ENCODE assay signal across 10 mouse cellular contexts in the genomic region with DNA sequence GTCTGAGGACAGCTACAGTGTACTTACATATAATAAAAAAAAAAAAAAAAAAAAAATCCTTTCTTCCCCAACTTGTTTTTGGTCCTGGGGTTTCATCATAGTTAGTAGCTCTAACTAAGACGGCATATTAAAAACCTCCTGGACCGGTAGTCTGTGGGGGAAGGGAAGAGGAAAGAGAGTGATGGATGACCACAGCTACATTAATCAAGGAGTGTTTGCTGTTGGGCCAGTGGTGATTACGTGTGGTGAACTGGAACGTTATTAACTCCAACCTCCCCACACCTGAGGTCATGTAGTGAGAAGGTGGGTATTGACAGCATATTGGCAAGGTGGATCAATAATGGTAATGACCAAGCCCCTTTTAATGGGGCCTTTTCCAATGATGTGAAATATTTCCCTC. TPM values are rescaled to one million over a fixed set of nuclear protein-coding genes. Genes with fewer than 3 reads are reported as not detected.
DNase-seq lines count a peak whose midpoint lies in the region; ATAC-seq lines count a peak whose summit lies in the region.
"Had no signal": no experiment of that assay in that cellular context is flagged by ENCODE, and none has a peak within 500 bp of the region (broad histone marks: within the 10 kb centered on the region; RNA-seq: fewer than 3 reads in every experiment).

No protein-coding gene starts in this region.

- H3K27me3 ChIP-seq in heart, embryonic 16.5 days (ENCODE audit: control insufficient read depth, insufficient read depth, low read length): no peaks in the 10 kb centered on the region
- peaks cover 25% of the 10 kb centered on the region; the same call in 1 of the 2 replicates for H3K27me3 ChIP-seq in midbrain, embryonic 10.5 days (ENCODE audit: low read depth, poor library complexity, severe bottlenecking)
- no peaks in the 10 kb centered on the region for H3K27me3 ChIP-seq in midbrain, embryonic 15.5 days (replicated peaks)
- no peaks in the 10 kb centered on the region for H3K27me3 ChIP-seq in hindbrain, embryonic 13.5 days
- H3K27me3 ChIP-seq in liver, embryonic 16.5 days (ENCODE audit: control insufficient read depth, insufficient read depth, low read depth, low read length): no peaks in the 10 kb centered on the region
- H3K27me3 ChIP-seq: hindbrain, embryonic 15.5 days; neural tube, embryonic 12.5 days had no signal

- no peak overlapping the region for H3K4me2 ChIP-seq in heart, embryonic 16.5 days (ENCODE audit: low read depth, low read length)
- no peak overlapping the region for H3K4me2 ChIP-seq in midbrain, embryonic 15.5 days
- H3K4me2 ChIP-seq in hindbrain, embryonic 13.5 days: no peak overlapping the region
- no peak overlapping the region for H3K4me2 ChIP-seq in liver, embryonic 16.5 days (ENCODE audit: low read depth, low read length)
- H3K4me2 ChIP-seq: hindbrain, embryonic 15.5 days; neural tube, embryonic 12.5 days had no signal

- H3K9me3 ChIP-seq in heart, embryonic 16.5 days (replicated peaks; ENCODE audit: control insufficient read depth, low read length): no peaks in the 10 kb centered on the region
- no peaks in the 10 kb centered on the region for H3K9me3 ChIP-seq in midbrain, embryonic 10.5 days (replicated peaks)
- H3K9me3 ChIP-seq in midbrain, embryonic 15.5 days: no peaks in the 10 kb centered on the region
- no peaks in the 10 kb centered on the region for H3K9me3 ChIP-seq in hindbrain, embryonic 13.5 days
- H3K9me3 ChIP-seq in liver, embryonic 16.5 days (replicated peaks; ENCODE audit: control insufficient read depth, low read length): no peaks in the 10 kb centered on the region
- H3K9me3 ChIP-seq: hindbrain, embryonic 15.5 days; neural tube, embryonic 12.5 days had no signal

- H3K27ac ChIP-seq in heart, embryonic 16.5 days (ENCODE audit: low read length): peak overlapping the region; percentile 95
- H3K27ac ChIP-seq in midbrain, embryonic 10.5 days (replicated peaks): peak overlapping the region; percentile 96
- no peak overlapping the region for H3K27ac ChIP-seq in midbrain, embryonic 15.5 days
- peak overlapping the region; percentile 55; the same call in 1 of the 2 replicates for H3K27ac ChIP-seq in hindbrain, embryonic 13.5 days
- 0 out of 2 replicates have a peak overlapping the region, but pooled peaks have one; percentile 0 for H3K27ac ChIP-seq in liver, embryonic 16.5 days (ENCODE audit: low read length)
- H3K27ac ChIP-seq: hindbrain, embryonic 15.5 days; neural tube, embryonic 12.5 days had no signal

- WGBS in heart, embryonic 16.5 days: 64% methylated on average over 4 of the region's 4 CpGs
- WGBS in midbrain, embryonic 10.5 days: 81% methylated on average over 4 of the region's 4 CpGs
- 82% methylated on average over 4 of the region's 4 CpGs for WGBS in midbrain, embryonic 15.5 days
- WGBS in hindbrain, embryonic 13.5 days: 44% methylated on average over 4 of the region's 4 CpGs
- WGBS in liver, embryonic 16.5 days (ENCODE audit: insufficient replicate concordance): 58% methylated on average over 4 of the region's 4 CpGs

- peaks cover 38% of the 10 kb centered on the region for H3K4me1 ChIP-seq in heart, embryonic 16.5 days (ENCODE audit: control insufficient read depth, insufficient read depth, low read length)
- H3K4me1 ChIP-seq in midbrain, embryonic 10.5 days: peaks cover 48% of the 10 kb centered on the region
- peaks cover 32% of the 10 kb centered on the region for H3K4me1 ChIP-seq in midbrain, embryonic 15.5 days
- H3K4me1 ChIP-seq in hindbrain, embryonic 13.5 days (replicated peaks): peaks cover 43% of the 10 kb centered on the region
- peaks cover 51% of the 10 kb centered on the region for H3K4me1 ChIP-seq in liver, embryonic 16.5 days (ENCODE audit: control insufficient read depth, low read depth, low read length)

- intact Hi-C loops in heart, postnatal 14 days (cut with DNase I): no loop called here

- H3K9ac ChIP-seq in heart, embryonic 16.5 days (ENCODE audit: low read length): peak overlapping the region; percentile 38; the same call in 1 of the 2 replicates
- no peak overlapping the region for H3K9ac ChIP-seq in midbrain, embryonic 15.5 days
- no peak overlapping the region for H3K9ac ChIP-seq in hindbrain, embryonic 13.5 days
- no peak overlapping the region for H3K9ac ChIP-seq in liver, embryonic 16.5 days (ENCODE audit: low read depth, low read length)
- H3K9ac ChIP-seq: hindbrain, embryonic 15.5 days; neural tube, embryonic 12.5 days had no signal

- no peaks in the 10 kb centered on the region for H3K36me3 ChIP-seq in heart, embryonic 16.5 days (ENCODE audit: control insufficient read depth, insufficient read depth)
- H3K36me3 ChIP-seq in midbrain, embryonic 10.5 days: no peaks in the 10 kb centered on the region
- no peaks in the 10 kb centered on the region for H3K36me3 ChIP-seq in midbrain, embryonic 15.5 days (replicated peaks)
- no peaks in the 10 kb centered on the region for H3K36me3 ChIP-seq in hindbrain, embryonic 13.5 days
- no peaks in the 10 kb centered on the region for H3K36me3 ChIP-seq in liver, embryonic 16.5 days (ENCODE audit: control insufficient read depth, insufficient read depth)
- H3K36me3 ChIP-seq: hindbrain, embryonic 15.5 days; neural tube, embryonic 12.5 days had no signal

- no peak for ATAC-seq in heart, embryonic 16.5 days (replicated peaks; ENCODE audit: extremely low read depth, insufficient read depth, low FRiP score)
- no peak for ATAC-seq in midbrain, embryonic 15.5 days (replicated peaks)
- ATAC-seq in hindbrain, embryonic 13.5 days (ENCODE audit: low FRiP score): no peak
- no peak for ATAC-seq in liver, embryonic 16.5 days (ENCODE audit: low read depth)
- ATAC-seq in erythroid progenitor cell, adult 5-6 weeks (replicated peaks; ENCODE audit: low FRiP score, poor library complexity, severe bottlenecking): no peak

- no peak overlapping the region for H3K4me3 ChIP-seq in heart, embryonic 16.5 days (ENCODE audit: low read length)
- no peak overlapping the region for H3K4me3 ChIP-seq in midbrain, embryonic 10.5 days
- H3K4me3 ChIP-seq in midbrain, embryonic 15.5 days: no peak overlapping the region
- no peak overlapping the region for H3K4me3 ChIP-seq in hindbrain, embryonic 13.5 days
- H3K4me3 ChIP-seq in liver, embryonic 16.5 days (ENCODE audit: low read depth, low read length): no peak overlapping the region
- H3K4me3 ChIP-seq: hindbrain, embryonic 15.5 days; neural tube, embryonic 12.5 days had no signal

- no peak for DNase-seq in heart, postnatal 14 days
- DNase-seq in midbrain, embryonic 10.5 days (ENCODE audit: low spot score): no peak
- DNase-seq: lung, postnatal 4 days had no signal

RNA-seq across cellular contexts. Expression of gene Sema4b, which starts 2.1 kb away (rescaled TPM):
- polyA plus RNA-seq in heart, embryonic 16.5 days (2015; fragmentation: Nextera tagmentation; extraction: Ambion mirVana): 12.1 and 14.4 TPM in 2 replicates
- 10 to 100 TPM; 12.9 to 13.4 TPM for total RNA-seq in heart, postnatal 14 days (2021)
- 12.6 and 16.5 TPM in 2 replicates for polyA plus RNA-seq in midbrain, embryonic 10.5 days (2016; fragmentation: Nextera tagmentation; extraction: Ambion mirVana)
- 26.9 and 27.0 TPM in 2 replicates for polyA plus RNA-seq in midbrain, embryonic 15.5 days (2015; fragmentation: Nextera tagmentation; extraction: Ambion mirVana)
- polyA plus RNA-seq in hindbrain, embryonic 13.5 days (2015; fragmentation: Nextera tagmentation; extraction: Ambion mirVana): 23.9 and 26.5 TPM in 2 replicates
- 13.4 and 14.4 TPM in 2 replicates for polyA plus RNA-seq in liver, embryonic 16.5 days (2015; fragmentation: Nextera tagmentation; extraction: Ambion mirVana)
- 106 and 122 TPM in 2 replicates for total RNA-seq in erythroid progenitor cell, adult 5-6 weeks (2015; ENCODE audit: low replicate concordance)
- 105 and 126 TPM in 2 replicates for total RNA-seq in erythroid progenitor cell, adult 5-6 weeks (2017; ENCODE audit: low replicate concordance)

RNA-seq across cellular contexts. Expression of gene Cib1, which starts 48.1 kb away (rescaled TPM):
- polyA plus RNA-seq in heart, embryonic 16.5 days (2015; fragmentation: Nextera tagmentation; extraction: Ambion mirVana): 65.6 and 65.9 TPM in 2 replicates
- total RNA-seq in heart, postnatal 14 days (2021): 10 to 100 TPM; 18.1 to 22.5 TPM
- polyA plus RNA-seq in midbrain, embryonic 10.5 days (2016; fragmentation: Nextera tagmentation; extraction: Ambion mirVana): 63.3 and 77.6 TPM in 2 replicates
- polyA plus RNA-seq in midbrain, embryonic 15.5 days (2015; fragmentation: Nextera tagmentation; extraction: Ambion mirVana): 28.5 and 29.7 TPM in 2 replicates
- polyA plus RNA-seq in hindbrain, embryonic 13.5 days (2015; fragmentation: Nextera tagmentation; extraction: Ambion mirVana): 35.0 and 38.1 TPM in 2 replicates
- 76.4 and 77.0 TPM in 2 replicates for polyA plus RNA-seq in liver, embryonic 16.5 days (2015; fragmentation: Nextera tagmentation; extraction: Ambion mirVana)
- total RNA-seq in erythroid progenitor cell, adult 5-6 weeks (2015; ENCODE audit: low replicate concordance): 69.2 and 73.8 TPM in 2 replicates
- total RNA-seq in erythroid progenitor cell, adult 5-6 weeks (2017; ENCODE audit: low replicate concordance): 70.2 and 70.4 TPM in 2 replicates

RNA-seq across cellular contexts. Expression of gene Gdpgp1, which starts 48.1 kb away (rescaled TPM):
- 3.2 and 4.2 TPM in 2 replicates for polyA plus RNA-seq in heart, embryonic 16.5 days (2015; fragmentation: Nextera tagmentation; extraction: Ambion mirVana)
- total RNA-seq in heart, postnatal 14 days (2021): 1 to 10 TPM; 1.9 TPM
- polyA plus RNA-seq in midbrain, embryonic 10.5 days (2016; fragmentation: Nextera tagmentation; extraction: Ambion mirVana): 5.6 and 6.3 TPM in 2 replicates
- 4.5 and 5.3 TPM in 2 replicates for polyA plus RNA-seq in midbrain, embryonic 15.5 days (2015; fragmentation: Nextera tagmentation; extraction: Ambion mirVana)
- 4.1 and 5.3 TPM in 2 replicates for polyA plus RNA-seq in hindbrain, embryonic 13.5 days (2015; fragmentation: Nextera tagmentation; extraction: Ambion mirVana)
- 1.5 and 1.7 TPM in 2 replicates for polyA plus RNA-seq in liver, embryonic 16.5 days (2015; fragmentation: Nextera tagmentation; extraction: Ambion mirVana)
- 1.3 and 5.4 TPM in 2 replicates for total RNA-seq in erythroid progenitor cell, adult 5-6 weeks (2015; ENCODE audit: low replicate concordance)
- total RNA-seq in erythroid progenitor cell, adult 5-6 weeks (2017; ENCODE audit: low replicate concordance): 0.08 and 0.64 TPM in 2 replicates
